Mouse (Mus musculus): ENCODE results near the gene AF067063.
"Not testable (repeated sequence)": the region's sequence is repeated elsewhere in the genome, so short reads cannot be mapped to it uniquely, and the experiment has no call there.

The AF067063 gene

GRCm38 (mm10) chr13:119830116-119830515, at the start of gene AF067063:
TSS of gene AF067063 (minus strand) at chr13:119830216.
- DNase-seq (ENCODE audit: low spot score), result not testable (repeated sequence)

- not testable (repeated sequence) for DNase-seq (ENCODE audit: low spot score)
Observed at GRCm38 (mm10) chr13:119864395-119864999, 34.5 kb upstream of the AF067063 start.

GRCm38 (mm10) chr13:119862399-119862798, 32.4 kb upstream of the AF067063 start:
- not testable (repeated sequence) for DNase-seq (ENCODE audit: low spot score)

GRCm38 (mm10) chr13:119839982-119840381, 10.0 kb upstream of the AF067063 start:
- not testable (repeated sequence) for DNase-seq (ENCODE audit: low spot score)

GRCm38 (mm10) chr13:119837719-119838337, 7.8 kb upstream of the AF067063 start:
- peak; percentile 52 for DNase-seq (ENCODE audit: low spot score)

GRCm38 (mm10) chr13:119836324-119836811, 6.4 kb upstream of the AF067063 start:
- DNase-seq (ENCODE audit: low spot score), result not testable (repeated sequence)

- peak; percentile 54 for DNase-seq (ENCODE audit: low spot score)
Observed at GRCm38 (mm10) chr13:119835320-119836056, 5.5 kb upstream of the AF067063 start, which contains the start of gene D13Ertd608e. TSS of gene D13Ertd608e (plus strand) at chr13:119836006.

- DNase-seq (ENCODE audit: low spot score), result no peak
Observed at GRCm38 (mm10) chr13:119817579-119818206, 12.3 kb downstream of the AF067063 start.

GRCm38 (mm10) chr13:119816798-119817197, 13.2 kb downstream of the AF067063 start:
- no peak for DNase-seq (ENCODE audit: low spot score)

- DNase-seq (ENCODE audit: low spot score), result no peak
Observed at GRCm38 (mm10) chr13:119810031-119810430, 20.0 kb downstream of the AF067063 start.

GRCm38 (mm10) chr13:119808937-119809336, 21.1 kb downstream of the AF067063 start:
- no peak for DNase-seq (ENCODE audit: low spot score)

- DNase-seq (ENCODE audit: low spot score), result no peak
Observed at GRCm38 (mm10) chr13:119797656-119798055, 32.4 kb downstream of the AF067063 start.

- DNase-seq (ENCODE audit: low spot score), result no peak
Observed at GRCm38 (mm10) chr13:119792791-119793404, 37.1 kb downstream of the AF067063 start.

- no peak for DNase-seq (ENCODE audit: low spot score)
Observed at GRCm38 (mm10) chr13:119791580-119792135, 38.4 kb downstream of the AF067063 start.

- DNase-seq (ENCODE audit: low spot score), result peak; percentile 96
Observed at GRCm38 (mm10) chr13:119790761-119791579, 39.0 kb downstream of the AF067063 start, which contains the start of gene Zfp131. TSS of gene Zfp131 (minus strand) at chr13:119790889.

- peak; percentile 85 for DNase-seq (ENCODE audit: low spot score)
Observed at GRCm38 (mm10) chr13:119789851-119790717, 39.9 kb downstream of the AF067063 start.

- DNase-seq (ENCODE audit: low spot score), result no peak
Observed at GRCm38 (mm10) chr13:119783581-119783980, 46.4 kb downstream of the AF067063 start.
